Mouse (Mus musculus) left cerebral cortex, postnatal 36 days (tissue): Measurements from ENCODE around the gene Rbm7. TPM values are rescaled to one million over a fixed set of nuclear protein-coding genes. Genes with fewer than 3 reads are reported as not detected.

Experiments used
- DNase-seq, 2 experiments: peaks; one replicate each; pipeline ENCODE4 v3.0.0; 2021 to 2022; ENCODE audit warnings: low spot score in 2 of 2, mixed read lengths in 1 of 2
- intact Hi-C: fragments of 180-260 bp; cut with DNase I; formaldehyde crosslinking; loops from one replicate; pipeline ENCODE4 v1.15.1; 2025
- microRNA-seq: library from miRNA; unstranded; fragments of <30 nt; microRNA quantifications from one replicate; pipeline ENCODE4 v1.2.0, GENCODE M21; 2022
- total RNA-seq, 2 experiments: library from RNA; stranded (reverse); gene quantifications; 2 replicates each; pipeline ENCODE4 v1.2.3; 2021

Rbm7 gene
- total RNA-seq, 2 experiments from 2014 or later: 35.2 to 36.5 TPM

- no peak for DNase-seq
- intact Hi-C loops: no loop called here
These were observed 50.3 kb downstream of the Rbm7 start for GRCm38 (mm10) chr9:48444821-48445220.

- intact Hi-C loops: no loop called here
These were observed 51.2 kb downstream of the Rbm7 start for GRCm38 (mm10) chr9:48443873-48444272.

More at GRCm38 (mm10) chr9:48443873-48444272, 51.2 kb downstream of the Rbm7 start:
- DNase-seq: no peak

Small RNA genes lying within 50 kb of the gene (microRNA-seq; reads per million reads assigned to microRNA genes)
- gene Gm23653: not detected

Other genes with a start within 250 kb of the Rbm7 start
- gene Nxpe2, start 141.8 kb downstream of the Rbm7 start, total RNA-seq: under 1 TPM; 0.11 to 0.27 TPM
- 100 to 1,000 TPM in 1 of 2 experiments, 10 to 100 TPM in 1; 97.9 to 101 TPM for gene Rexo2, start 14.7 kb downstream of the Rbm7 start, total RNA-seq
- 10 to 100 TPM; 11.0 to 12.0 TPM for gene Gm5617, start 143 bp upstream of the Rbm7 start, total RNA-seq
- under 1 TPM; 0.62 to 0.91 TPM for gene Nnmt, start 109.9 kb upstream of the Rbm7 start, total RNA-seq